Mouse (Mus musculus) intestine, postnatal 0 days (tissue): Measurements from ENCODE around the gene Grap2. TPM values are rescaled to one million over a fixed set of nuclear protein-coding genes. Genes with fewer than 3 reads are reported as not detected.

Experiments
- ATAC-seq: fragments of 200-750 bp; cut with Nextera tagmentation; 2 replicates; pipeline ENCODE4 v1.8.0; 2017; ENCODE audit warnings: mild to moderate bottlenecking, moderate TSS enrichment, moderate library complexity
- H3K27ac ChIP-seq: fragments of 300-500 bp; sonication (generic); 2 replicates; pipeline ENCODE4 v1.5.1; 2014; ENCODE audit warnings: mild to moderate bottlenecking, low read depth, low read length, moderate library complexity
- H3K27me3 ChIP-seq: fragments of 300-500 bp; sonication (generic); replicated peaks from 2 replicates; pipeline ENCODE4 v1.6.1; 2014; ENCODE audit warnings: low read length, mixed read lengths; ENCODE audit not compliant: control insufficient read depth, insufficient read depth
- H3K36me3 ChIP-seq: fragments of 300-500 bp; sonication (generic); 2 replicates; pipeline ENCODE4 v1.6.1; 2014; ENCODE audit warnings: mild to moderate bottlenecking, moderate library complexity; ENCODE audit not compliant: control insufficient read depth, insufficient read depth
- H3K4me1 ChIP-seq: fragments of 300-500 bp; sonication (generic); replicated peaks from 2 replicates; pipeline ENCODE4 v1.6.1; 2014; ENCODE audit warnings: antibody characterized with exemption, low read length, mixed read lengths; ENCODE audit not compliant: control insufficient read depth, insufficient read depth
- H3K4me2 ChIP-seq: fragments of 300-500 bp; sonication (generic); replicated peaks from 2 replicates; pipeline ENCODE4 v1.6.1; 2014; ENCODE audit warnings: low read depth, mild to moderate bottlenecking, moderate library complexity
- H3K4me3 ChIP-seq: fragments of 300-500 bp; sonication (generic); 2 replicates; pipeline ENCODE4 v1.5.1; 2014; ENCODE audit warnings: low read depth, low read length
- H3K9ac ChIP-seq: fragments of 300-500 bp; sonication (generic); 2 replicates; pipeline ENCODE4 v1.6.1; 2014; ENCODE audit warnings: mild to moderate bottlenecking, low read depth, low read length
- H3K9me3 ChIP-seq: fragments of 300-500 bp; sonication (generic); 2 replicates; pipeline ENCODE4 v1.6.1; 2016; ENCODE audit warnings: mixed run types; ENCODE audit not compliant: control insufficient read depth
- CTCF ChIP-seq: sonication (generic); IDR thresholded peaks from 2 replicates; pipeline ENCODE4 v1.5.1; 2016; ENCODE audit warnings: low read depth, mild to moderate bottlenecking, control low read depth, antibody characterized with exemption, moderate library complexity
- WGBS: fragments of 180-500 bp; shearing (Covaris S2); extraction: QIAGEN DNeasy Blood & Tissue Kit; methylation state at CpG from one replicate; pipeline ENCODE4 v1.1.7; 2014; 5-methylcytosine and 5-hydroxymethylcytosine counted together
- microRNA-seq: library from miRNA; unstranded; fragments of <30 nt; microRNA quantifications from one replicate; pipeline ENCODE4, GENCODE M21; 2016
- polyA plus RNA-seq: library from polyadenylated mRNA; unstranded; fragments of >200 nt; fragmentation: Nextera tagmentation; extraction: Ambion mirVana; gene quantifications from 2 replicates; pipeline ENCODE4 v1.2.1, GENCODE M21; 2015

The Grap2 gene
- polyA plus RNA-seq, 1 experiment from 2014 or later = 0.27 TPM

GRCm38 (mm10) chr15:80685603-80685895 lies 113.2 kb downstream of the Grap2 start:
- H3K9me3 ChIP-seq = no peaks in the 10 kb centered on the region
- 69% methylated on average over 7 of the region's 7 CpGs for WGBS
- H3K27me3 ChIP-seq = no peaks in the 10 kb centered on the region
- no peak for ATAC-seq
- H3K36me3 ChIP-seq = no peaks in the 10 kb centered on the region
- H3K9ac ChIP-seq = no peak overlapping the region
- H3K4me3 ChIP-seq = no peak overlapping the region
- no peak overlapping the region for H3K4me2 ChIP-seq
- H3K4me1 ChIP-seq = peaks cover 33% of the 10 kb centered on the region; the same call in 1 of the 2 replicates
- TF ChIP-seq CTCF = no peak
- H3K27ac ChIP-seq = no peak overlapping the region

GRCm38 (mm10) chr15:80688536-80688935 lies 116.1 kb downstream of the Grap2 start:
- peaks cover 20% of the 10 kb centered on the region; the same call in 1 of the 2 replicates for H3K36me3 ChIP-seq
- no peaks in the 10 kb centered on the region for H3K27me3 ChIP-seq
- H3K27ac ChIP-seq = no peak overlapping the region
- ATAC-seq = peak; percentile 64
- no peak for TF ChIP-seq CTCF
- H3K9me3 ChIP-seq = no peaks in the 10 kb centered on the region
- 0 out of 2 replicates have a peak, but pooled peaks cover 7% of the 10 kb centered on the region for H3K4me1 ChIP-seq
- H3K4me3 ChIP-seq = no peak overlapping the region
- WGBS = 41% methylated on average over 7 of the region's 7 CpGs
- no peak overlapping the region for H3K9ac ChIP-seq
- H3K4me2 ChIP-seq = no peak overlapping the region

- H3K9ac ChIP-seq = no peak overlapping the region
- no peak overlapping the region for H3K4me3 ChIP-seq
- H3K36me3 ChIP-seq = peaks cover 21% of the 10 kb centered on the region; the same call in 1 of the 2 replicates
- H3K27me3 ChIP-seq = no peaks in the 10 kb centered on the region
- no peak overlapping the region for H3K27ac ChIP-seq
- TF ChIP-seq CTCF = no peak
- H3K9me3 ChIP-seq = no peaks in the 10 kb centered on the region
- 68% methylated on average over 3 of the region's 3 CpGs for WGBS
- no peak overlapping the region for H3K4me2 ChIP-seq
- H3K4me1 ChIP-seq = 0 out of 2 replicates have a peak, but pooled peaks cover 2% of the 10 kb centered on the region
- ATAC-seq = no peak
Observed at GRCm38 (mm10) chr15:80693492-80693891, 121.1 kb downstream of the Grap2 start.

DNA sequence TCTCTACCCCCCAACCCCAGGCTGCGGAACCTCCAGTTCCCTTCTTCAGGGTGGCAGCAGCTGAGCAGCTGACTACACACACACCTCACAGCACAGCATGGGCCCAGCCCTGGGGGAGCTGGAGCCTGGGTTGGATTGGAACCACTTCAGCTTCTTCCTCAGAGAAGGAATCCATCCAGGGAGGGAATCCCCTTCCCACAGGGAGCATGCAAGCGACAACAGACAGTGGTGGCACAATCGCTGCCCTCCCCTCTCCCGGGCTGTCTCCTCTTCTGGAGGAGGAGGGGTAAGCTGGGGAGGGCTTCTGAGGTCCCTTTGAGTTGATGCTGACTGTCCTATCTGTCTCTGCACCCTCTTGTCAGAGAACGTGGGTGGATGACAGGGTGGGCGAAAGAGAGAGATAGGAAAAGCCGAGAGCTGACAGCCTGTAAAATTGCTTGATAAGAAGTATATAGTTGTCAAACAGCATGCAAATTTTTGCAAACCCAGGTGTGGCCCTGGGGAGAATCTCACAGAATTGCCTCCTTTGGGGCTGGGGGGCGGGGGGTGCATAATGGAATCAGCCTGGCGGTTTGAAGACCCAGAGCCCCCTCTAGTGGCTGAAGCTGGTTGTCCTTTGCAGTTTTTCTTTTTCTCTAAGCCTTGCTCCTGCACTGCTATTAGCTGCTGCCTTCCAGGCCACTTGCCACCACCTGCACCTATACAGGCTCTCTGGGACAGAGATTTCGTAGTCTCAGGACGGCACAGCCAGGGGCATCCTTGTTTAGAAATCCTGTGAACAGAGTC lies 121.9 kb downstream of the Grap2 start:
- Histone ChIP-seq H3K36me3 (peaks cover 26% of the 10 kb centered on the region), H3K4me2 (no peak overlapping the region), H3K4me3 (no peak overlapping the region), H3K4me1 (no peaks in the 10 kb centered on the region), H3K9ac (no peak overlapping the region), H3K27me3 (no peaks in the 10 kb centered on the region), H3K27ac (no peak overlapping the region), H3K9me3 (no peaks in the 10 kb centered on the region)
- peak; percentile 88 for TF ChIP-seq CTCF
- no peak for ATAC-seq
- WGBS = 43% methylated on average over 11 of the region's 11 CpGs

DNA sequence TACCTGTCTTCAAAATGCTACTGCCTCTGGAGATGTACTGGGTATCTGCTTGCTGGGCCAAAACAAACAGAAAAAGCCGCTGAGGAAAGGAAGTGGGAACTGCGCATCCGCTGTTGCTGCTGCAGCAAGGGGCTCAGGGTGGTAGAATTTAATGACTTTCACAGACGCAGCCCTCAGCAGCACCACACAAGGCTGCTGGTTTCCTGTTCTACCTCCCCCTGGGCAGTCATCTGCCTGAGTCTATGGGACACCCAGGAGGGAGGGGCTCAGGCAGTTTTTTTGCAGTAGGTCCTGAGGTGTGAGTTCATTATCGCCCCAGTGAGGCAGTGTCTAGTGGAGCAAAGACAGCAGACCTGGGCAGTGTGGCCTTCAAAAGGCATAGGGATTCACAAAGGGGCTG lies 125.2 kb downstream of the Grap2 start:
- H3K9me3 ChIP-seq = no peaks in the 10 kb centered on the region
- no peak overlapping the region for H3K27ac ChIP-seq
- peaks cover 23% of the 10 kb centered on the region for H3K36me3 ChIP-seq
- no peaks in the 10 kb centered on the region for H3K27me3 ChIP-seq
- ATAC-seq = no peak
- H3K4me3 ChIP-seq = no peak overlapping the region
- 46% methylated on average over 5 of the region's 5 CpGs for WGBS
- no peak overlapping the region for H3K4me2 ChIP-seq
- no peak for TF ChIP-seq CTCF
- H3K4me1 ChIP-seq = no peaks in the 10 kb centered on the region
- no peak overlapping the region for H3K9ac ChIP-seq

- Histone ChIP-seq H3K27ac (no peak overlapping the region), H3K27me3 (no peaks in the 10 kb centered on the region), H3K36me3 (peaks cover 13% of the 10 kb centered on the region), H3K9me3 (no peaks in the 10 kb centered on the region), H3K4me1 (no peaks in the 10 kb centered on the region; the same call in 1 of the 2 replicates), H3K9ac (no peak overlapping the region), H3K4me2 (no peak overlapping the region), H3K4me3 (no peak overlapping the region)
- peak; percentile 50 for ATAC-seq
- no peak for TF ChIP-seq CTCF
- WGBS = 52% methylated on average over 8 of the region's 8 CpGs
Observed at GRCm38 (mm10) chr15:80701481-80702257, 129.3 kb downstream of the Grap2 start.

Small RNAs within 50 kb of the gene (microRNA-seq; reads per million reads assigned to microRNA genes)
- gene Mir6957 = not detected

Other genes with a start within 250 kb of the Grap2 start
- gene Enthd1, start 7.4 kb upstream of the Grap2 start, polyA plus RNA-seq = 0.07 TPM in 1 of 2 replicates, not detected in the other
- 19.0 and 24.4 TPM in 2 replicates for gene Fam83f, start 99.3 kb downstream of the Grap2 start, polyA plus RNA-seq
- 6.5 and 8.9 TPM in 2 replicates for gene Tnrc6b, start 138.7 kb downstream of the Grap2 start, polyA plus RNA-seq